Mouse (Mus musculus): Measurements from ENCODE around the gene Zfp180.

GRCm38 (mm10) chr7:24105144-24105703 is 23.5 kb downstream of the Zfp180 start:
- TF ChIP-seq CTCF (IDR thresholded peaks at IDR 0.05; ENCODE audit: control insufficient read depth, insufficient read depth, low read length) (no peak), POLR2A (IDR thresholded peaks at IDR 0.05; ENCODE audit: borderline replicate concordance, control insufficient read depth, low read depth, low read length) (no peak)

Data from bone marrow, adult 2 months (tissue).